Mouse (Mus musculus) right cerebral cortex, postnatal 36 days (tissue): Measurements from ENCODE around the gene Gprc5d.
A peak's percentile ranks its signal among the peaks of the same experiment; 100 is the strongest.

Experiments used
- DNase-seq, 2 experiments: peaks; one replicate each; pipeline ENCODE4 v3.0.0; 2022; ENCODE audit warnings: low spot score in 2 of 2, mixed read lengths in 1 of 2

Gprc5d gene

DNA sequence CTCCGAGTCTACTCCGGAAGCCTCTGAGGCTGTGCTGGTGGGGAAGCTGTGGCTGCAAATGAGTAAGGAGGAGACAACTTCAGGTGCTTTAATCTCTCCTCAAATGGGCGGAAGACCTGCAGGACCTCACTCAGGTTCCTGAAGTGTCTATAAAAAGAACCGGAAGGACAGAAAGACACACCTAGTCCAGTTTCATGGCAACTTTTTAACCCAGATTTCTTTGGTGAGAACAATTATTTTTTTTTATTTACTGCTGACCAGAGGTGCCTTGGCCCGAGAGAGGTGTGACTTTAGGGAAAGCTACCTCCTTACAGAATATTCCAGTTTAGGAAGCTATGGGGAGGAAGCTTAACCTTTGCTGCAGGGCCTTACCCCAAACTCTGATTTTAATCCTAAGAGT, at the start of gene Gprc5d:
Gprc5d (minus strand) TSS at position 101 of the 400 bp plus-strand sequence.
- no peak for DNase-seq

DNA sequence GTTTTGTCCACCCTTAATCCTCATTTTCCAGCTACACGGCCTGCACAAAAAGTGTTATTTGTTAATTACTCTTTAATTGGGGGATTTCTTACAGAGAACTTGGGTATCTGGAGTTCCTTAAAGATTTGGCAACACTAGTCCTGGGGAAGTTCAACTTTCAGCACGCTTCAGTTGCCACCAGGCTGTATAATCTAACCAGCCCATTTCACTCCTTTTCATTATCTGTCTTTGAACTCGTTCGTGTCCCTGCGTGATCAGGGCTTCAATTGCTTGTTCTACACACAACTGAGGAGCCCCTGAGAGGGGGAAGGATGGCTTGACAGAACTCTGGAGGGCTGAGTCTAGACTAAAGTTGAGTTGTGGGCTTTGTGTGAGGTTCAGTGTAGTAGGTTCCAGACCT, 48.6 kb upstream of the Gprc5d start:
- no peak for DNase-seq

DNA sequence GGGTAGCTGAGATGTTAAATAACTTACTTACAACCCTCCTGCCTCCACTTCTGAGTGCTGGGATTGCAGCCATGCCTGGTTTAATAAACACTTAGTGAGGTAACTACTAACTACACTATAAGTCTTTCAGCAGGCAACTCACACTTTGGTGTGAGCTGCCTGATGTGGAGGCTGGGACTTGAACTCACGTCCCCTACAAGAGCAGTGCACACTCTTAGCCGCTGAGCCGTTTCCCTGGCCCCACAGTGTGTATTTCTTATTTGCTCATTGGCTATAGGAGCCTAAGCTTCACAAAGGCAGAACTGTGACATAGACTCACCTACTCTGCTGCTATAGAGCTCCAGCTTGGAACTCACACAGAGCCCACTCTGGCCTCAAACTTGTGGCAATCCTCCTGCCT, 48.2 kb upstream of the Gprc5d start:
- no peak for DNase-seq

DNA sequence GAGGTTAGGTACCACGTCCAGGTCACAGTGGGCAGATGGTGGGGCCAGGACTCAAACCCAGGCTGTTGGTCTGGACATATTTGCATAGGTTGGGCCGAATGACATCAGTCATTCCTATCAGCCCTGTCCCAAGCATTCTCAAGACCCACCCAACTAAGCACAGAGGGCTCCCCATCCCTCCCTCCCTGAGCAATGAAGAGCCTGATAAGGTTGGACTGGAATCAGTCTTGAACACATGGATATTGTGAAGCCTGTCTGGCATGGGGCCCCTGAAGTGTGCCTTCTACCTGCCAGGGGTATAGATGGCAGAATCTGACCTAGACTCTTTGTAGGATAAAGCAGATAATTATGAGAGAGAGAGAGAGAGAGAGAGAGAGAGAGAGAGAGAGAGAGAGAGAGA, 47.6 kb upstream of the Gprc5d start:
- DNase-seq = no peak

DNA sequence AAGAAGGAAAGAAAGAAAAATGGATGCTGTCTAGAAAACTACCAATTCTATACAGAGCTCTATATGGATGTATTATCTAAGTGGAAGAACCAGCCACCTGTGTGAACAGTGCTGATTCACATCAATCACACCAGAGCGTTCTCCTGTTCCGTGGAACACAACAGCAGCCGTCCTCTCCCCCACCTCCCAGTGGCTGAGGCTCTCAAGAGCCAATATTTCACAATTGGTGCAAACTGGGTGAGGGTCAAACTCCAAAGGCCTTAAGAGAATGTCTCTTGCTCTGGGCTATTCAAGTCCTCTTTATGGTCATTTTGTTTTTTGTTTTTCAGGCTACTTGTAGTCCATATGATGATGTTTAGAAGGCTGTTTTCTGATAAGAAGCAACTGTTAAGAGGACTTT, 47.1 kb upstream of the Gprc5d start:
- no peak for DNase-seq

DNA sequence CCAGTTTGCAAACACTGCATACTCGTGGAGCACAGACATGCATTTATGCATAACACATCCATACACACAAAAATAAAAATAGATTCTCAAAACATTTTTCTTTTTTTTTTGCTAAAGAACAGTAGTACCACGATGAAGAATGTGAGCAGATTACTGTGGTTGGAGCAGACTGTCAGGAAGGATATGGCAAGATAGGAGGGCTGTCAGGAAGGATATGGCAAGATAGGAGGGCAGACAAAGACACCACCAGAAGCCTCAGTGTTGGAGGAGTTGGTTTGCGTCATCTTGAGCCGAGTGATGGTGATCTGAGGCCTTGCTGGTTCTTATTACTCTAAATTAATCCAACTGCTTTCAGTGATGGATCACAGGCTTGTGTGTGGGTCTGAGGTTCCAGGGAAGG, 44.8 kb upstream of the Gprc5d start:
- no peak for DNase-seq

DNA sequence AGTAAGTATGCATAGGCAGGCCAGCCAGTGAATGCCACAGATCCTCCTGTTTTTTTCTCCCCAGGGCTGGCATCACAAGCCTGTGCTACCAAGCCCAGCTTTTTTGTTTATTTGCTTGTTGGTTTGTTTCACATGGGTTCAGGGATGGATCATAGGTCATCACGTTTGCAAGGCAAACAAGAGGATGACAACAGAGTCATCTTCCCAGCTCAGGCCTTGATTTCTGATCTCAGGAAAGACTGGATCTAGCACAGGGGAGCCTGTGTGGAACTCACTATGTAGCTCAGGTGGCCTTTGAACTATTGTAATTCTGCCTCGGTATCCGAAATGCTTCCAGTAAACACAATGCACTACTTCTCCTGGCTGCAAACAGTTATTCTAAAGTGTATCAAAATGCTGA, 44.2 kb upstream of the Gprc5d start:
- no peak for DNase-seq

DNA sequence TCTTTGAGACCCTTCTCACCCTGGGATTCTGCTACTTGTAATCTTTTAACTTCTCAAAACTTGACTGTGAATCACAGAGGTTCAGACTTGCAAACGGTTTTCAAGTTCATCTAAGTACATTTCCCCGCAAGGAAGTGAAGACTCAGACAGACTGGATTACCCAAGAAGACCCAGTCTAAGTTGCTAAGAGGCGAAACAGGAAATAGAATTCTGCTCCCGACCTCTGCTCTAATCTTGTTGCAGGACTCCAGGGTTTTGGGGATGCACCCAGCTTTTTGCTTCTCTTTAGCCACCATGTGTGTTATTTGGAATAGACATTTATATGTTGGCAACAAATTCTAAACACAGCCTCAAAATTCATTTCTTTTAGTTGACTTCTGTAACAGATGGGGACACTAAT, 43.3 kb upstream of the Gprc5d start:
- no peak for DNase-seq

DNA sequence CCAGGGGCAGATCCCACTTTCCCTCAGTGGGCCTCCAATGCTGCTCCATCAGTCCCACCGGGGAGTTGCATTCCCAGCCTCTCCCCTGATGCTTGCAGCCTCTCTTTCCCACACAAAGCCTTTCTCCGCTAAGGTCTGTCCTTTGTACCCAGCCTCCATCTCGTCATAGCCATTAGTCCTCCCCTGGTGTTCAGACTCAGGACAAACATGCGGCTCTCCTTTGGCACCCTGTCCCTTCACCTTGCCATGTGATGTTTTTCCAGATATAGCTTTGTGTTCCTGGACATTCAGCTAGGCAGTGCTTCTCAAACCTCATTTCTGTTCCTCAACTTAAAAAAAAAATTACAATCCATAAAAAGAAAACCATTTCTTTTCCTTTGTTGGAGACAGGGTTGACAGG, 40.4 kb upstream of the Gprc5d start:
- DNase-seq = no peak

DNA sequence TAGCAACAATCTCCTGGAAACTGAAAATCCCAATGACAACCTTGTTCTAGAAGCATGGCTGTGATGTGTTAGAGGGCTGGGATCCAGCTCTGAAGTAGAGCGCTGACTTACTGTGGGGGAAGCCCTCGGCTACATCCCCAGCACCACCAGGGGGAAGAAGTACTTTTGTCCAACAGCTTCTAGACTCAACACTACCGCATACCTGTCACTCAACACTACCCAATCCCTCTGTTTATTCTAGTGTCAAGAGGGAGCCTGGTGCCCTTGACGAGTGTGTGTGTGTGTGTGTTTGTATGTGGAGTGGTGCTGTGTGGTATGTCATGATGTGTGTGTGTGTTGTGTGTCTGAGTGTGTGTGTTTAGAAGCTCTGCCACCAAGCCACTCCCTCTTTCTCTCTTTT, 39.4 kb upstream of the Gprc5d start:
- DNase-seq = no peak

DNA sequence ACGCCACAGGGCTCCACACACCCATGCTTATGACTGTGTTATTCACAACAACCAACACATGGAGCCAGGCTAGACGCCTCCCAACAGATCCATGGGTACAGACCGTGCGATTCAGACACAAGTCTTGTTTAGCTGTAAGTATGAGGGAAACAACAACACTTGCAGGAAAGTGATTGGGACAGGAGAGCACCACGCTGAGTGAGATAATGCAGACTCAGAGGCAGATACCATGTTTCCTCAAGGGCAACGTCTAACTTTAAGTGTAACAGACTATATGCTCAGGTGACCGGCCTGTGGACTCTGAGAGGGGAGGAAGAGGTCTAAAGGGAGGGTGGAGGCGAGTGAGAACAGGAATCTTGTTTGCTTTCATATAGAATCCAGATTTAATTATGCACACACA, 38.5 kb upstream of the Gprc5d start:
- DNase-seq = no peak

DNA sequence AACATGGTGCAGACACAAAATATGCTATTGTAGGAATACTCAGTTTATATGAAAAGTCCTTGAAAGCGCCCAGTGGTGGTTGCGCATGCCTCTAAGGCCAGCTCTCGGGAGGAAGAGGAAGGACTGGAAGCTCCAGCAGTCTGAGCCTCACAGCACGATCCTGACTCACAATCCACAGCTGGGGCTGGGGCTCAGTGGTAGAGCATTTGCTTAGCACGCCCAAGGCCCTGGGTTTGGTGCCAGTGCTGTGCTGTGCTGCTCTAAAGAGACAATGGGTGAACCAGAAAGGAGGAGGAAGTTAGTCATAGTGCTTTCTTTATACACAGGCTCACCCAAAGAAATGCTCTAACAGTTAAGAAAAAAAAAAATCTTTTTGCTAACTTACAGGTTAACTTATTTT, 35.6 kb upstream of the Gprc5d start:
- DNase-seq = peak; percentile 28 to 34

DNA sequence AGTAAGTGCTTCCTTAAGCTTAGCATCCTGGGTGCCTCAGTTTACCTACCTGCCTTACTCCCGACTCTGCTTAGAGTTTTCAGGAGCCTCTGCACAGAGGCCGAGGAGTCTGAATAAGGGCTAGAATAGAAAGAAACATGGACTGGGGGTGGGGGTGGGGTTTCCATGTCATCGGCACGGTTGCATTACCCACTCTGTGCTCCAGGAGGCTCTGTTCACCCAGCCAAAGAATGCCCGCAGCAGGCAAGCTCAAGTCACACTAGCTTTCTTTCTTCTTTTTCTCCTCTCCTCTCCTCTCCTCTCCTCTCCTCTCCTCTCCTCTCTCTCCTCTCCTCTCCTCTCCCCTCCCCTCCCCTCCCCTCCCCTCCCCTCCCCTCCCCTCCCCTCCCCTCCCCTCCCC, 32.2 kb upstream of the Gprc5d start:
- no peak for DNase-seq

DNA sequence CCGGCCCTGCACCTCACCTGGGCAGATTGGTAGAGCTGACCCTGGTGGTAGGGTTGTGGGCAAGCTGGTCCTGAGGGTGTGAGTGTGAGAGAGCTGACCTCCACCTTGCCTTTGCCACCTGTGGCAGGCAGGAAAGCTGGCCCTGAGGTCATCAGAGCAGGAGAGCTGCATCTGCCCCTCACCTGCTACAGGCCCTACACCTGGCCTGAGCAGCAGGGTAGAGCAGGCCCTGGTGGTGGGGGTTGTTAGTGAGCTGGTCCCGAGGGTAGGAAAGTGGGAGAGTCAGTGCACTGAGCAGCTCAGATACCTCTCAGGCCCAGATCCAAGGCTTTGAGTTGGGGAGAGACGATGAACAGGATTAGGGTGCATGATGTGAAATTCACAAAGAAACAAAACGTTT, 31.6 kb upstream of the Gprc5d start:
- DNase-seq = no peak

DNA sequence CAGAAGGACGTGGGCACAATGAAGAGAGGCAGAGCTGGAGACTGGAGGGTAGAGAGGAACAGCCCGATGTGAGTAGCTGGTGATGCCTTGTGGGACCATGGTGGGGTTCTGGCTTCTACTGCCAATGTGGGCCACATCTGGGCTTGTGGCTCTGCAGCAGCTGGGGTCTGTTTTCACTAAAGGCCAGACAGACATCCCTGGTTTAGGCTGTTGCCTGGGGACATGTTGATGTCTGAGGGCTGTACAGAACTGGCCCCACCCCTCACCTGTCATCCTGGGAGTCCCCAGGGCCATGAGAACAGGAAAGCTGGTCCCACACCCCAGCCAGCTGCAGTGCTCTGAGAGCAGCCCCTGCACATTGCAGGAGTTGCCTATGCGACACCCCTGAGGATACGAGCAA, 31.1 kb upstream of the Gprc5d start:
- no peak for DNase-seq

DNA sequence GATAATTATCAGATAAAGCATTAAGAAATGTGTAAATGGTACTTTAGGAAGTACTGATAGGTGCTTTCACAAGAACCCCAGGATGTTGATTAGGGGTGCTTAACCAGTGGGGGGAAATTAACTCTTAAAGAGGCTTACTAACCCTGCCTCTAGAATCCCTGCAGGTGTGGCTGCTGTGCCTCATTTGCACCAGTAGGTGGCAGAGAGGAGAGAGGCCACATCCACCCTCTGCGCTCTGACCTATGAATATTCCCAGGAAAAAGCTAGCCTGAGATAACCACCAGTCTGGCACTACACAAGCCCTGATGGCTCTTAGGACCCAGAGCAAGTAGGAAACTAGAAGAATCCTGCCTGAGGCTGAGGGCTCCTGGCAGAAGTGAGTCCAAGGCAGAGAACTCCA, 30.4 kb upstream of the Gprc5d start:
- DNase-seq = no peak

DNA sequence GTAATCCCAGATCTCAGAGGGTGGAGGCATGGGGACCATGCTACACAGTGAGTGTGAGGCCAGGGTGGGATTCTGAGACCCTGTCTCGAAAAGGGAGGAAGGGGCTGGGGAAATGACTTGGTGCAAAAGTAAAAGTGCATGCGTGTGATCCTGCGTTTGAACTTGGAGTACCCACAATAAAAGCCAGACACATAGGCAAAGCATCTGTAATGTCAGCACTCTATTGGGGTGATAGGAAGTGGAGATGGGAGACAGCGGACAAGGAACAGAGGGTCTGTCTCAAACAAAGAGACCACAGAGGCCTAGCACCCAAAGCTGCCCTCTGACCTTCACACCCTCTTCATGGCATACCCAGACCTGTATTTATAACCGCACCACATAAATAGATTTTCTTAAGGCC, 27.9 kb upstream of the Gprc5d start:
- DNase-seq = no peak

DNA sequence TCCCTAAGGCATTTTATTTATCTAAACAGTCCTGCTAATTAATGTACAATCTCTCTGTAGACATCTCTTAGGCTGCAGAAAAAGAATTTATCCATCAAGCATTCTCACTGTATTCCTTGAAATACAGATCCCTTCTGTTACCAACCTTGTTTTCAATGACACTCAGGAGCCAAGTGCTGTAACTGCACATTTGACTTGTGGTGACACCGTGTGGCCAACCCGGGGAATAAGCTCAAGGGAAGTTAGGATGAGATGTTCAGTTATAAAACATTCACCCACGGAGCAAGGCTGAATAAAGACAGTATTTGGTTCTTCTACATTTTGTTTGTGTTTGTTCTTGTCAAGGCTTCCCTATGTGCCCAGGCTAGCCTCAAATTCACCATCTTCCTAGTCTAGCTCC, 26.4 kb upstream of the Gprc5d start:
- no peak for DNase-seq

DNA sequence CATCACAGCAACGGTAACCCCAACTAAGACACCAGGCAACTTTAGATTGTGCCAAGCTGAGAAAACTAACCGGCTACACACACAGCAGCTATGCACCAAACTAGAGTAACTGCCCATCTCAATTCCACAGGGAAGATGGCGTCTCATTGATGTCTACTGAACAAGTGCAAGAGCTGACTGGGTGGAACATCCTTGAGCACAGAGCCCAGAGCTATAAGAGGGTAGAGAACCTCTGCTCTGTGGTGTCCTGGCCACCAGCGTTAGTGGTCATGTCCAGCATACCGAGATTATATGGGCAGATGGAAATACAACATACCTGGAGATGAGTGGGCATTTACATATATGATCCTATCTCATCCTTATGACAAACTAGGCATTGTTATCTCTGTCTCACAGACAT, 25.1 kb upstream of the Gprc5d start:
- DNase-seq = no peak

DNA sequence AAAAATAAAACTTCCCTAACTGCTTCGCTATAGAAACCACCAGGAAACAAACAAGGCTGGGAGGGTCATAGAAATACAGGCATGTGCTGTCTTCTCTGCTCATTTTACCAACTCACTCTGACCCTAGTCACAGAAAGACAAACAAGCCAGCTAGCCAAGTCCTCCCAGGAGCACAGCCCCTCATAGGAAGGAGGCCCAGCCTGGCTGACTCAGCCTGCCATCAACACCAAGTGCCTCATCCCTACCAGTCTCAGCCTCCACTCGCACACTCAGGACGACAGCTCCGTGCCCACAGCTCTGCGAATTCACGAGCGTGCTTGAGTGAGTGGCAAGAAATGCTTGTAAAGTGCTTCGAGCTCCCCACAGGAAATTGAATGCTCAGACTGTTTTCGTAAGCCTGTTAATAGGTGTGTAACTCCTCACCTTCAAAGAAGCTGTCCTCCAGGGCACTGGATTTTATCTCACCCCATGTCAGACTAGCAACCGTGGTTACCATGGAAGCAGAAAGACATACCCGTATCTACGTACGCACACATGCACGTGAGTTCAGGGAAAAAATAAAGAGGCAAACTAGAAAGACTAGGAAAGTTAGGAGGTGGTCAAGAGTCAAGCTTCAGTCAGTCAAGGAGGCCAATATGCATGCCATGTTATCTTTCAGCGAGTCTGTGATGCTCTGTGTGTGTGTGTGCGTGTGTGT, 23.5 kb upstream of the Gprc5d start:
- DNase-seq = no peak

DNA sequence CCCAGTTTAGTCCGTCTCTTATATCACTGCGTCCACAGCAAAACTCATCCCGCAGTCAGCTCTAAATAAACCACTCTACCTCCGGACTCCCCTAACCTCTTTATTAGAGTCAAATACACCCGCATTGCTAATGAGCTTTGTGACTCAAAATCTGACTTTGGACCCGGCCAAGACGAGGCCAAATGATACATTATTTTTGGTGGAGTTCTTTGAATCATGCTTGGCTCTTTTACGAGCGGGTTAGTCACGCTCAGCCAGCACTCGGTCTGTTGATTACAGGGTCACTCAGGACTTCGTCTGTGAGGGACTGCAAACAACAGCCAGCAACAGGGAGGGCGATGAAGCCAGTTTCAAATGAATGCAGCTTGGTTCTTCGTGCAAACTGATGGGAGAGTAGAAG, 20.7 kb upstream of the Gprc5d start:
- DNase-seq = no peak

DNA sequence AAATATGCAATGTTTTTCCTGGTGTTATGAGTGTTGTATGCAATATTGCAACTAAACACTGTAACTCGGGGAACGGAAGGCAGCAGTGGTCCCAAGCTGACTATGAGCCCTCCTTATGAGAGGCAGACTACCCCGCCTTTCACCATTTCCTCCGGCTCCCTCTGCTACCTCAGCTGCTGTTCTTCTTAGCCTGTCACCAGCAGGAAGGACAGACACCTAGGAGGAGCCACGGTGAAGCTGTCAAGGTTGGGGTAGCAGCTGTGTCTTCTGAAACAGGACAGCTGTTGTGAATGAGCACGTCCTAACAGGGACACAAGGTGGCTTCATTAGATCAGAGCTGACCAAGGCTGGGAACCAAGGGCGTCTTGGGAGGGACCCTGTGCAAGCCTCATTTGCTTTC, 20.1 kb upstream of the Gprc5d start:
- DNase-seq = no peak

DNA sequence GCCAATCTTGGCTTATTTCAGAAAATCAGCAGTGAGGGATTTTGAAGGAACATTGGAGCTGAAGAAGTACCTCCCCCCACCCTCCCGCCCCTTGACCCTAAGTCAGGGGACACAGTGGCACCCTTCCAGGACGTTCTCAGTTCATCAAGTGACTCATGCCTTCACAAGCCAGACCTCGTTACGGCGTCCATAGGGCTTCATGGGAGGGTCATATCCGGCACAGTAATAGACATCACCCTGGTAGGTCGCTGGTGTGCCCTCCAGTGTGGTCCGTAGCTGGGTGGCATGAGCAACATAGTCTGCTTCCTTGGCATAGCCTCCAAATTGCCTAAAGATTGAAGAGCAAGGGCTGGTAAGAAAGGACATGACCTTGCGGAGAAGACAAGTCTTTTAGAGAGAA, 19.7 kb upstream of the Gprc5d start:
- DNase-seq = no peak

DNA sequence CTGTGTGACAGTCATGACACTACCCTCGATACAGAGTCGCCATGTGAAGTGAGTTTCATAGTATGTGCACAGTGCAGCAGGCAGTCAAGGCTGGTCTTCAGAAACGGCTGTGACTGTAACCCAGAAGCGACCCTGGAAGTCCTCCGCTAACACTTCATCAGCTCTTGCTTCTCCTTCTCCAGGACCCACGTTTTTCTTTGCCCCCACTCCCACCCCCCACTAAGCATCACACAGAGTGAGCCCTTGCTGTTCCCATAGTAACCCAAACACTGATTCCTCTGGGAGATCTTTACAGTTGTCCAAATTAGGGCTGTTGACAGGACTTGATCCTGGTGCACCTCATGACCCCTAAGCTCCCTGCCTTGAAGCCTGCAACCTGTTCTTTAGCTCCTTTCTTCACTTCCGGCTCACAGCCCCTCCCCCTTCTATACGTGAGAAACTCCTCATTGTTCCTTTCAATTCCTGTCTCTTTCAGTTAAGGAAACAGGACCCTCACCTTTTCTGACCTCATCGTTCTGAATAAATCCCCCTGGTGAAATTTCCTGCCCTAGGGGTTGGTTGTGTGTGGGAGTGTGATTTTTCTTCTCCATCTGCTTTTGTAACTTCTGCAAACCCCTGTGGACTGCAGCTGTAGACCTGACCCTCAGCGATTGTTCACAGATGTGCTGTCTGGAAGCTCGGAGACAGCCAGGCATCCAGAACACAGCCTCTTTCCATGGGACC, 18.5 kb upstream of the Gprc5d start:
- DNase-seq = no peak
